Mouse (Mus musculus) right cerebral cortex, adult 2 months (tissue): ENCODE data around the gene Taar7b.

Source experiments
- DNase-seq, 2 experiments: peaks; one replicate each; pipeline ENCODE4 v3.0.0; 2021 to 2022; ENCODE audit warnings: low spot score in 2 of 2

The Taar7b gene

DNA sequence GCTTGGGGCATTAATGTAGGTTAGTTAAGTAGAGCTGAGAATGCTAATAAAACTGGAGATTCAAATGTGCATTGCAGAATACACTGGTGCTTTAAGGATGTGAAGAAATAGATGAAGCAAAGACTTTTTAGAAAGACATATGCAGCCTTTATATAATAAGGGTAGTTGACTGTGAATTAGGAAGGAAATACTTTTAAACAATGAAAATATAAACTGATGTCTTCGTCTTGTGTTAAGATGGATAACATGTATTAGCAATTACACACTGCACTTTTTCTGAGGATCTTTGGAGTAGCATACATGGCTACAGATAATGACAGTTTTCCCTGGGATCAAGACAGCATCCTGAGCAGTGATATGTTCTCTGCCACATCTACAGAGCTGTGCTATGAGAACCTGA is at the start of gene Taar7b:
Taar7b (plus strand) TSS at position 301 of the 400 bp plus-strand sequence.
- DNase-seq: no peak

DNA sequence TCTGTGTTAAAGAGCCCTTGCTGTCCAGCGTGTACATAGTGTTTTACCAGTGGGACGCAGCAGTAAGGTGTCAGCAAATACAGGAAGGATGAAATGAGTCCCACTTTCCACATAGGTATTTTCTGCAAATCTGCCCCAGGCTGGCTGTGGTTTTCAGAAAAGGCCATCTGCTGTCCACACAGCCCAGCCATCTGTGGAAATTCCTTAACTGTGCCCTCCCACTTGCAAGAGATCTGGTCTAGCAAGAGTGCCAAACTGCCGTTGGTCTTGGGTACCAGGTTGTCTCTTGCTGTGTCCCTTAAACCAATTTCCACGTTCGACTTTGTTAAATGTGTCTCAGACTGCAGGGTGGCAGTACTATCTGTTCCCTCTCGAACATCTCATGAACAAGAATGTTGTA is 48.0 kb upstream of the Taar7b start:
- DNase-seq: no peak

DNA sequence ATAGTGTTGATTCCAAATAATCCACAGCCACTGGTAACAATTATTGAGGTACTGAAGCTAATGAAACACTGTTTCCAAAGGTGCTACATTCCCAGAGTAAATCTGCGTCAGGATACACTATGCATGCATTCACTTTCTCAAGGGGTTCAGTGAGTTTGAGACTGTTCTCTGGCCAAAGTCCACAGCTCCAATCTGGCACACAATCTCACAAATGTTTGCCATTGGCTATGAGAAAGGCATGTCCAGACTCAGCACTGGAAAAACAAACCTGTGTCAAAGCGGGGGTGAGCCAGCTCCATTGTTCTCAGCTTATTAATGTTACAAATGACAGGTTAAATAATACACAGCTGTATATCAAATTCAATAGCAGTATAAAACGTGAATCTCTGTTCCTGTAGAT is 40.7 kb upstream of the Taar7b start:
- DNase-seq: no peak

GRCm38 (mm10) chr10:23960444-23960915 is 39.3 kb upstream of the Taar7b start, which contains the start of gene Taar4:
Taar4 (plus strand) TSS chr10:23960494.
- no peak for DNase-seq

DNA sequence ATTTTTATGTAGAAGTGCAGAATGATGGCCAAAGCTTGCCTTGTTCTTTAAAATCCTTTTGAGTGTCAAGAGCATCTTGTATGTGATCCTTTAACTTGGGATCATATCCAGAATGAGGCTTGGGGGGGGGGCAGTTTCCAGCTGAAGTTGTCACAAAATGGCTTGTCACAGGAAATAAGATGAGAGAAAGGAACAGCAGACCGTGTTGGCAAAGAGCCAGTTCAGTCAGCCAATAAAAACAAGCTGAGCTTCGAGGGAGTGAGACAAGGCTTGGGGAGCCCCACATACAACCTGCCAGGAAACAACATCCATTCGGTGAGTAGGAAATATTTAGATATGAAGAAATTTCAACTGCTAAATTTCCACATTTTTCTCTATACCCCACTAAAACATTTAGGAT is 36.3 kb upstream of the Taar7b start:
- no peak for DNase-seq

GRCm38 (mm10) chr10:23964921-23965610 is 34.7 kb upstream of the Taar7b start:
- no peak for DNase-seq

GRCm38 (mm10) chr10:23970656-23971165 is 29.0 kb upstream of the Taar7b start, which contains the start of gene Taar5:
Taar5 (plus strand) TSS chr10:23970706.
- no peak for DNase-seq

- DNase-seq: no peak
These were observed 28.5 kb upstream of the Taar7b start for GRCm38 (mm10) chr10:23971256-23971655.

DNA sequence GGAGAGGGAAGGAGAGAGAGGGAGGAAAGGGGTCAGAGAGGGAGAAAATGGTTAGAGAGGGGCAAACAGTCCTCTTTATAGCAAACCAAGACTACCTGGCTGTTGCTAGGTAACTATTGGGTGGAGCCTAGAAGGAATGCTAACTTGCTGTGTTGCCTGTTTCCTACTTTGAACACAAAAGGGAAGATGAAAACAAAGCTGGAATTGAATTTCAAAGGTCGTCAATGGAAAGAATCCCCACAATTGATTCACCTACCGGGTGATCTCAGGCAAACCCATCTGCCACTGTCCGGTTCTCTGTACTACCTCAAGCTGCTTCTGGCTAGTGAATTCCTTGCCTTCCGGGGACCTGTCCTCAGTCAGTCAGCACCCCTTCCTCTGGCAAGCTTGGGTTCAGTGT is 21.8 kb upstream of the Taar7b start:
- DNase-seq: no peak

- DNase-seq: peak; percentile 70 to 80
These were observed 20.6 kb upstream of the Taar7b start for GRCm38 (mm10) chr10:23978901-23979705.

- DNase-seq: no peak
These were observed 14.2 kb upstream of the Taar7b start, which contains the start of gene Taar6 for GRCm38 (mm10) chr10:23985546-23985945. Taar6 (minus strand) TSS chr10:23985646.

DNA sequence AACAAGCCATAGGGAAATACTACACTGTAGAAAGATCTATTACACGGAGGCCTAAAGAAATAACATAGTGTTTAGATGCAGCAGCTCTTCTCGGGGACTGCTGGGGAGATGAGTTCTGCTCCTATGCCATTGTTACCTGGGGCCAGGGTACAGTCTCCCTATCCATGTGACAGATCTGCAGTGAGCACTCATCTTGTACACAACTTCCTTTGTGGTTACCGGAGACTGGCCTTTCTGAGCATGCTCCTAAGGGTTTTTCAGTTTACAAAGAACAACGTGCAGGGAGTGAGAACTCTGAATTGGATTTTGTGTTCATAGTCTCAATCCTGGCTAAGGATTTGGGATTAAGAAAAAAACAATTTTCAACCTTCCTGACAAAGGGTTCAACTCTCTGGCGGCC is 13.3 kb upstream of the Taar7b start:
- DNase-seq: no peak

- DNase-seq: no peak
These were observed 6.4 kb upstream of the Taar7b start, which contains the start of gene Taar7a for GRCm38 (mm10) chr10:23993381-23993780. Taar7a (minus strand) TSS chr10:23993481.

GRCm38 (mm10) chr10:24006442-24006841 is 6.7 kb downstream of the Taar7b start:
- DNase-seq: no peak

- DNase-seq: no peak
These were observed 7.3 kb downstream of the Taar7b start for GRCm38 (mm10) chr10:24007034-24007433.

DNA sequence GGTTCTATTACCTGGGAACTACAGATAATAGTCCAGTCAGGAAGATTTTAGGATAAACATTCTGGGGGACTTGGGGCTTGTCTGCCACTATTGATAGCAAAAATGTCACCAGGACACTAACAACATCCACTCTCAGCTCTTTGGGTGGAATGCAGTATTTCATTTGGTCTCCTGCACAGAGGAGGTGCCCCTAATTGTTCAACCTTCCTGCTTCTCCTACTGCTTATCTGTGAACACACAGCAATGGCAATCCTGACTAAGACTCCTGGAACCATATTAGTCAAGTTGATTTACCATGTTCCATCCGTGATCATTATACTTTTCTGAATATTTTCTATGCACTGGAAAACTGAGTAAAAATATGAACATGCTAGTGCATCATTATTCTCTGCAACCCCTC is 8.4 kb downstream of the Taar7b start:
- DNase-seq: no peak

DNA sequence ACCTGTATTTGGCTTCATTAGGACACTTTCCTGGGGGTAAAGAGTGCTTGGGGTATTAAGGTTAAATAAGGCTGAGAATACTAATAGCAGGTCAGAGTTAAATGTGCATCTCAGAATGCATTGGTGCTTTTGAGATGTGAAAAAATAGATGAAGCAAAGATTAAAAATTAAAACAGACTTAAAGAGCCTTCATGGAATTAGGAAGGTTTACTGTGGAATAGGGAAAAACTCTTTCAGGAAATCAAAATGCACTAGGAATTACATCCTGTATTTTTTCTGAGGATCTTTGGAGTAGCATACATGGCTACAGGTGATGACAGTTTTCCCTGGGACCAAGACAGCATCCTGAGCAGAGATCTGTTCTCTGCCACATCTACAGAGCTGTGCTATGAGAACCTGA is 27.2 kb downstream of the Taar7b start, which contains the start of gene Taar7d:
Taar7d (plus strand) TSS at position 301 of the 400 bp plus-strand sequence.
- DNase-seq: no peak

DNA sequence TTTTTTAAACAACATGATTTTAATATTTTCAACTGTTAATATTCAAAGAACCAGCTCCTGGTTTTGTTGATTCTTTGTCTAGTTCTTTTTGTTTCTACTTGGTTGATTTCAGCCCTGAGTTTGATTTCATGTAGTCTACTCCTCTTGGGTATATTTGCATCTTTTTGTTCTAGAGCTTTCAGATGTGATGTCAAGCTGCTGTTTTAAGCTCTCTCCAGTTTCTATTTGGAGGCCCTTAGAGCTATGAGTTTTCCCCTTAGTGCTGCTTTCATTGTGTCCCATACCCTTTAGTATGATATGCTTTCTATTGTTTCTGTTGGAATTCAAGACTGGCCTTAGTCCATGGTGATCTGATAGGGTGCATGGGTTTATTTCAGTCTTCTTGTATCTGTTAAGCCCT is 31.6 kb downstream of the Taar7b start:
- no peak for DNase-seq

GRCm38 (mm10) chr10:24037314-24037713 is 37.6 kb downstream of the Taar7b start, which contains the start of gene Taar7e:
Taar7e (plus strand) TSS chr10:24037614.
- no peak for DNase-seq

- no peak for DNase-seq
These were observed 40.6 kb downstream of the Taar7b start for GRCm38 (mm10) chr10:24040120-24040869.

DNA sequence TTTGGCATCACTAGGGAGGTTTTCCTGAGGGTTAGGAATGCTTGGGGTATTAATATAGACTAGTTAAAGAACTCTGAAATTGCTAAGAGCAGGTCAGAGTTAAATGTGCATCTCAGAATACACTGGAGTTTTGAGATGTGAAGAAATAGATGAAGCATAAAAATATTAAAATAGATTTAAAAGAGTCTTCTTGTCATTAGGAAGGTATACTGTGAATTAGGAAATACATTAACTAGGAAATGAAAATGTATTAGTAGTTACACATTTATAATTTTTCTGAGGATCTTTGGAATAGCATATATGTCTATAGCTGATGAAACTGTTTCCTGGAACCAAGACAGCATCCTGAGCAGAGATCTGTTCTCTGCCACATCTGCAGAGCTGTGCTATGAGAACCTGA is 49.5 kb downstream of the Taar7b start, which contains the start of gene Taar7f:
Taar7f (plus strand) TSS at position 301 of the 400 bp plus-strand sequence.
- DNase-seq: no peak
